Mouse (Mus musculus): ENCODE data around the gene Ambra1. TPM values are rescaled to one million over a fixed set of nuclear protein-coding genes. Genes with fewer than 3 reads are reported as not detected.

Ambra1 gene
- polyA plus RNA-seq, 1 experiment from 2014 or later = 20.1 TPM

DNA sequence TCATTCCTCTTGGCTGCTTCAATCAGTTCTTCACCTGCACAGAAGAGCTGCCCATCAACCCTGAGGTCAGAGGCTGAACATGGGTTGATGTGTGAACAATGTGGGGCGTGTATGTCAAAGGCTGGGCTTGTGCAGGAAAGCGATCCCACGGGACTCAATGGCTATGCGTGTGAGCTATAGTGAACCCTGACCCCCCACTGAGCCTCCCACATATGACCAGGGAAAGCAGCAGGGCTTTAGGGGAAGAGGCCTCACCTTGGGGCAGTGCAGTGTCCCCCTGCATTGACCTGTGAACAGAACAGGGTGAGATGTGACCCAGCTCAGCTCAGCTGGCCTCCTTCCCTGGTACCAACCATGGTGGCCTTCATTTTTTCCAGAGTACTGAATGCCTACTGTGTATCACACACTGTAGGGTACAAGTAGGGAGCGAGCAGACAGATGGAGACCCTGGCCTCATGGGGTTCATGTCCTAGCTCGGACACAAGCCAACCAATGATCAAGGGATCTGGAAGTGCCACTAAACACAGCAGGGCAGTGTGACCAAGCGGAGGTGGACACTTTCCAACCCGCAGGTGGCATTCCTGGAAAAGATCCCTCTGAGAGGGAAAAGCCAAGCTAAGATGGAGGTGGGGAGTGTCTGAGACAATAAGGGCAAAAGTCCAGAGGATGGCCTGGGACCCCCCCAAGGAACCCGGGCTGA lies 205.0 kb downstream of the Ambra1 start:
- Histone ChIP-seq H3K9ac (ENCODE audit: low read length) (no peak overlapping the region), H3K4me2 (ENCODE audit: low read depth, low read length, severe bottlenecking) (no peak overlapping the region), H3K36me3 (ENCODE audit: control insufficient read depth, insufficient read depth, low read length) (no peaks in the 10 kb centered on the region), H3K4me3 (ENCODE audit: low read depth, low read length) (no peak overlapping the region), H3K27ac (ENCODE audit: low read depth, low read length) (no peak overlapping the region), H3K27me3 (ENCODE audit: control insufficient read depth, insufficient read depth, low read length) (no peaks in the 10 kb centered on the region), H3K4me1 (replicated peaks; ENCODE audit: control insufficient read depth, insufficient read depth, low read length) (peaks cover 15% of the 10 kb centered on the region), H3K9me3 (ENCODE audit: control insufficient read depth, low read length) (no peaks in the 10 kb centered on the region)
- DNase-seq (ENCODE audit: low spot score) (no peak), ATAC-seq (replicated peaks; ENCODE audit: low FRiP score) (no peak)
- WGBS = 93% methylated on average over 9 of the region's 9 CpGs

DNA sequence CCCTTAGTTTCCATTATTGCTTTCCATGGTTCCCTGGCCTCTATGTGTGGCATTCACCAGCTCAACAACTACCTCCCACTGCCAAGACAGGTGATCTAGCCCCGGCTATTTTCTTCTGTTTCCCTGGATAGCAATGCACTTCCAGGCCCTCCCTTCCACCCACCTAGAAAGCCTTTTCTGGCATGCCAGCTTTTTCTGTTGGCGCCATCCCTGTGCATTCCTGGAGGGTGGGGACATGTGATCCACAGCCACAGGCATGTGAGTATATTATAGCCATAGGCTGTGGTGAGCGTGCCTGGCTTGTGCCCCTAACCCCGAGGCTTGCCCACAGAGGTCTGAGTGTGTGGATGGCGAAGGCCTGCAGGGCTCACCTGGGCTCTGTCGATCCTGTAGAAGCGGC lies 206.2 kb downstream of the Ambra1 start:
- Histone ChIP-seq H3K9me3 (ENCODE audit: control insufficient read depth, low read length) (no peaks in the 10 kb centered on the region), H3K4me1 (replicated peaks; ENCODE audit: control insufficient read depth, insufficient read depth, low read length) (peaks cover 15% of the 10 kb centered on the region), H3K4me2 (ENCODE audit: low read depth, low read length, severe bottlenecking) (no peak overlapping the region), H3K27ac (ENCODE audit: low read depth, low read length) (no peak overlapping the region), H3K27me3 (ENCODE audit: control insufficient read depth, insufficient read depth, low read length) (no peaks in the 10 kb centered on the region), H3K4me3 (ENCODE audit: low read depth, low read length) (no peak overlapping the region), H3K36me3 (ENCODE audit: control insufficient read depth, insufficient read depth, low read length) (no peaks in the 10 kb centered on the region), H3K9ac (ENCODE audit: low read length) (no peak overlapping the region)
- WGBS = 91% methylated on average over 7 of the region's 7 CpGs
- ATAC-seq (replicated peaks; ENCODE audit: low FRiP score) (no peak), DNase-seq (ENCODE audit: low spot score) (no peak)

- H3K9me3 ChIP-seq (ENCODE audit: control insufficient read depth, low read length) = no peaks in the 10 kb centered on the region
These were observed 209.5 kb downstream of the Ambra1 start for GRCm38 (mm10) chr2:91939303-91939935.

GRCm38 (mm10) chr2:91942356-91942755 lies 212.4 kb downstream of the Ambra1 start:
- H3K9me3 ChIP-seq (ENCODE audit: control insufficient read depth, low read length) = no peaks in the 10 kb centered on the region
- no peak for DNase-seq (ENCODE audit: low spot score)
- no peaks in the 10 kb centered on the region for H3K36me3 ChIP-seq (ENCODE audit: control insufficient read depth, insufficient read depth, low read length)
- H3K27ac ChIP-seq (ENCODE audit: low read depth, low read length) = no peak overlapping the region
- H3K4me3 ChIP-seq (ENCODE audit: low read depth, low read length) = no peak overlapping the region
- 72% methylated on average over 6 of the region's 6 CpGs for WGBS
- no peak overlapping the region for H3K4me2 ChIP-seq (ENCODE audit: low read depth, low read length, severe bottlenecking)
- ATAC-seq (replicated peaks; ENCODE audit: low FRiP score) = no peak
- no peaks in the 10 kb centered on the region for H3K27me3 ChIP-seq (ENCODE audit: control insufficient read depth, insufficient read depth, low read length)
- 0 out of 2 replicates have a peak, but pooled peaks cover 3% of the 10 kb centered on the region for H3K4me1 ChIP-seq (replicated peaks; ENCODE audit: control insufficient read depth, insufficient read depth, low read length)
- H3K9ac ChIP-seq (ENCODE audit: low read length) = no peak overlapping the region

More at GRCm38 (mm10) chr2:91939303-91939935, 209.5 kb downstream of the Ambra1 start:
- Histone ChIP-seq H3K4me2 (ENCODE audit: low read depth, low read length, severe bottlenecking) (no peak overlapping the region), H3K36me3 (ENCODE audit: control insufficient read depth, insufficient read depth, low read length) (no peaks in the 10 kb centered on the region), H3K27me3 (ENCODE audit: control insufficient read depth, insufficient read depth, low read length) (no peaks in the 10 kb centered on the region), H3K27ac (ENCODE audit: low read depth, low read length) (no peak overlapping the region), H3K4me3 (ENCODE audit: low read depth, low read length) (no peak overlapping the region), H3K4me1 (replicated peaks; ENCODE audit: control insufficient read depth, insufficient read depth, low read length) (0 out of 2 replicates have a peak, but pooled peaks cover 2% of the 10 kb centered on the region), H3K9ac (ENCODE audit: low read length) (no peak overlapping the region)
- DNase-seq (ENCODE audit: low spot score) = peak; percentile 48
- WGBS = 85% methylated on average over 15 of the region's 15 CpGs
- no peak for ATAC-seq (replicated peaks; ENCODE audit: low FRiP score)

DNA sequence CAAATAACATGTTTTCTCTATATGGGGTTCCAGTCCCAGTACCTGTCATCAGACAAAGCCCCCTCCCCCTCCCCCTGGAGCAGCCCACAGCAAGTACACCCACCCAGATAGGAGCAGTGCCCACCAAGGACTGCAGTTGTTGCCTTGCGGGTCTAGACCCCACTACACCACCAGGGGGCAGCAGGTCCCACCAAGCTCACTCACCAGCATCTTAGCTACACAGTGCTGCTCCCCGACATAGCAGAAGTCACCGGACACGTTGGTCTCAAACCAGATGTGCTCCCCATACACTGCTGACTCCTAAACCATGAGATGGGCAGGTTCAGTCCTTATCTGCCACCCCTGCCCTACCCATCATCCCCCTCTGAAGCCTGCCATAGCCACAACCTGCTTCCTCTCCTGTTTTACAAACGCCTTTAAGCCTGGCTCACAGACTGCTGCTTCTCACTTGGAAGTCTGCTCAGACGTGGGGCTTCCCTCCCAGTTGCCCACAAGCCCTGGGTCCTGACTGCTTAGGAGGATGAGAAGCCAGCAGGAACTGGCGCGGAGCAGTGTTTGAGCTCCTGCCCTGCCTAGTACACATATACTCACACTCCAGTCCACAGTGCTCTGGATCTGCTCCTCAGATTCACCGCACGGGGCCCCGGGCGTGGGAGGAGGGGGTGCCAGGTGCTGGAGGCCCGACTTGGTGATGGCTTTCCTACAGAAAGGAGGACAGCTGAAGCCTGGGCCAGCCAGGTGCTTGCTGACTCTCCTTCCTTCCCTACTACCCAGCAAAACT lies 214.4 kb downstream of the Ambra1 start:
- peak; percentile 91 for DNase-seq (ENCODE audit: low spot score)
- Histone ChIP-seq H3K27me3 (ENCODE audit: control insufficient read depth, insufficient read depth, low read length) (no peaks in the 10 kb centered on the region), H3K4me1 (replicated peaks; ENCODE audit: control insufficient read depth, insufficient read depth, low read length) (peaks cover 10% of the 10 kb centered on the region; the same call in 1 of the 2 replicates), H3K9ac (ENCODE audit: low read length) (no peak overlapping the region), H3K36me3 (ENCODE audit: control insufficient read depth, insufficient read depth, low read length) (no peaks in the 10 kb centered on the region), H3K9me3 (ENCODE audit: control insufficient read depth, low read length) (no peaks in the 10 kb centered on the region), H3K4me3 (ENCODE audit: low read depth, low read length) (no peak overlapping the region), H3K4me2 (ENCODE audit: low read depth, low read length, severe bottlenecking) (no peak overlapping the region), H3K27ac (ENCODE audit: low read depth, low read length) (no peak overlapping the region)
- WGBS = 49% methylated on average over 13 of the region's 13 CpGs
- ATAC-seq (replicated peaks; ENCODE audit: low FRiP score) = peak; percentile 66

- H3K4me3 ChIP-seq (ENCODE audit: low read depth, low read length) = no peak within 1 kb of the TSS
- H3K36me3 ChIP-seq (ENCODE audit: control insufficient read depth, insufficient read depth, low read length) = no peaks in the 10 kb centered on the region
- 81% methylated on average over 18 of the region's 18 CpGs for WGBS
- DNase-seq (ENCODE audit: low spot score) (peak; percentile 51), ATAC-seq (replicated peaks; ENCODE audit: low FRiP score) (no peak)
- no peak within 1 kb of the TSS for H3K9ac ChIP-seq (ENCODE audit: low read length)
- no peaks in the 10 kb centered on the region for H3K27me3 ChIP-seq (ENCODE audit: control insufficient read depth, insufficient read depth, low read length)
- H3K9me3 ChIP-seq (ENCODE audit: control insufficient read depth, low read length) = no peaks in the 10 kb centered on the region
- H3K27ac ChIP-seq (ENCODE audit: low read depth, low read length) = no peak within 1 kb of the TSS
- H3K4me2 ChIP-seq (ENCODE audit: low read depth, low read length, severe bottlenecking) = no peak within 1 kb of the TSS
- H3K4me1 ChIP-seq (replicated peaks; ENCODE audit: control insufficient read depth, insufficient read depth, low read length) = peaks cover 20% of the 10 kb centered on the region
These were observed 215.5 kb downstream of the Ambra1 start, which contains the start of gene Gm9821 for GRCm38 (mm10) chr2:91945483-91945882. Gm9821 (plus strand) TSS chr2:91945703.

DNA sequence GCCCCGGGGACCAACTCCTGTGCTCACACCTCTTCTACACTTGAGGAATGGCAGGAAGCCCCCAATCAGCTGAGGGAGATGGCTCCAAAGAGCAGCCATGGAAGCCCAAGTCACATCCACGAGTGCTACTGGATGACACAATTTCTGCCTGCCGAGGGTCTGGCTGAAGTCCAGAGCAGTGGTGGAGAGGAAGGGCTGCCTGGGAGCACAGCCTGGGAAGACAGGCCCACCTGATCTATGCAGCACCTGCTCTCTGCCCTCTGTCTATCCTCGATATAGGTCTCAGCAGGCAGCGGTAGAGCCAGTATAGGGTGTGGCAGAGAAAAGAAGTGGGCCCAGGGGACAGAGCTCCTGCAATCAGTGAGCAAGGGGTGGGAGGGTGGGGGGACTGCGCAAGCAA lies 216.9 kb downstream of the Ambra1 start:
- no peaks in the 10 kb centered on the region for H3K9me3 ChIP-seq (ENCODE audit: control insufficient read depth, low read length)
- peaks cover 23% of the 10 kb centered on the region for H3K4me1 ChIP-seq (replicated peaks; ENCODE audit: control insufficient read depth, insufficient read depth, low read length)
- WGBS = 78% methylated on average over 6 of the region's 6 CpGs
- no peak overlapping the region for H3K4me3 ChIP-seq (ENCODE audit: low read depth, low read length)
- DNase-seq (ENCODE audit: low spot score) = no peak
- H3K9ac ChIP-seq (ENCODE audit: low read length) = no peak overlapping the region
- no peaks in the 10 kb centered on the region for H3K36me3 ChIP-seq (ENCODE audit: control insufficient read depth, insufficient read depth, low read length)
- H3K27ac ChIP-seq (ENCODE audit: low read depth, low read length) = no peak overlapping the region
- no peak overlapping the region for H3K4me2 ChIP-seq (ENCODE audit: low read depth, low read length, severe bottlenecking)
- H3K27me3 ChIP-seq (ENCODE audit: control insufficient read depth, insufficient read depth, low read length) = no peaks in the 10 kb centered on the region
- no peak for ATAC-seq (replicated peaks; ENCODE audit: low FRiP score)

DNA sequence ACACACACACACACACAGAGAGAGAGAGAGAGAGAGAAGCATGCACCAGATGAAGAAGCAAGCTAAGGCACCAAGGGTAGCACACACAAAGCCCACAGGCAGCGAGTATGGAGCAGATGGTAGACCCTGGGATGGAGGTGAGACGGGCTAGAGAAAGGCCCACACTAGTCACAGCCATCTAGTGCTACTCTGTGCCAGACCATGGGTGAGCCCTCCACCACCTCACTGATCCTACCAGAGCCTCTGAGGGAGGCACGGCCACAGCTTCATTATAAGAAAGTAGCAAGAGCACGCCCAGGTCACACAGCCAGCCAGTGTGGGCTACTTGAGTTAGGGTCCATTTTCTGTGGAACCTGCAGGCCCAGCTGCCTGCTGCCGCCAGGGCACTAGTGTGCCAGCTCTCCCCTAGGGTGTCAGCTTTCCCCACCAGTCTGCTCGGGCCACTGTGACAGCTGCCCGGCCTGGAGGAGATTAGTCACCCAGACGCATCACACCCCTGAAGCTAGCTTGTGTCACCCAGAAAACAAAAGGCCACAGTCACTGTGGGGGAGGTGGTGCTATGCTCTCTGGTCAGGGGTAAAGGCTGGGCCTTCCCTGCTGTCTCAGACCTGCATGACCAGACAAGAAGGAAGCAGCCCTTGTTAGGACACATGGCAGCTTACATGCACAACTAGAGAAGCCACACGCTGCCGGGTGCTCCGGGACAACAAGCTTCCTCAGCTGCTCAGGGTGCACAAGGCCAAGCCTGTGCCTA lies 217.6 kb downstream of the Ambra1 start:
- Histone ChIP-seq H3K27ac (ENCODE audit: low read depth, low read length) (0 out of 2 replicates have a peak overlapping the region, but pooled peaks have one; percentile 18), H3K36me3 (ENCODE audit: control insufficient read depth, insufficient read depth, low read length) (no peaks in the 10 kb centered on the region), H3K4me2 (ENCODE audit: low read depth, low read length, severe bottlenecking) (no peak overlapping the region), H3K27me3 (ENCODE audit: control insufficient read depth, insufficient read depth, low read length) (no peaks in the 10 kb centered on the region), H3K9ac (ENCODE audit: low read length) (no peak overlapping the region), H3K9me3 (ENCODE audit: control insufficient read depth, low read length) (no peaks in the 10 kb centered on the region), H3K4me3 (ENCODE audit: low read depth, low read length) (no peak overlapping the region), H3K4me1 (replicated peaks; ENCODE audit: control insufficient read depth, insufficient read depth, low read length) (peaks cover 23% of the 10 kb centered on the region)
- ATAC-seq (replicated peaks; ENCODE audit: low FRiP score) = no peak
- 57% methylated on average over 11 of the region's 11 CpGs for WGBS
- DNase-seq (ENCODE audit: low spot score) = no peak
